Mouse (Mus musculus) thymus, postnatal 0 days (tissue): Measurements from ENCODE around the gene Emp2. TPM values are rescaled to one million over a fixed set of nuclear protein-coding genes. Genes with fewer than 3 reads are reported as not detected.
"Not testable (repeated sequence)": the region's sequence is repeated elsewhere in the genome, so short reads cannot be mapped to it uniquely, and the experiment has no call there.

ENCODE experiments used
- DNase-seq: peaks from one replicate; pipeline ENCODE4 v3.0.0-alpha.2; 2015; ENCODE audit warnings: low spot score
- polyA plus RNA-seq: library from polyadenylated mRNA; unstranded; fragments of >200 nt; fragmentation: Nextera tagmentation; extraction: Ambion mirVana; gene quantifications from 2 replicates; pipeline ENCODE4 v1.2.1, GENCODE M21; 2015

The Emp2 gene
- polyA plus RNA-seq, 1 experiment from 2014 or later, result 5.3 TPM

DNA sequence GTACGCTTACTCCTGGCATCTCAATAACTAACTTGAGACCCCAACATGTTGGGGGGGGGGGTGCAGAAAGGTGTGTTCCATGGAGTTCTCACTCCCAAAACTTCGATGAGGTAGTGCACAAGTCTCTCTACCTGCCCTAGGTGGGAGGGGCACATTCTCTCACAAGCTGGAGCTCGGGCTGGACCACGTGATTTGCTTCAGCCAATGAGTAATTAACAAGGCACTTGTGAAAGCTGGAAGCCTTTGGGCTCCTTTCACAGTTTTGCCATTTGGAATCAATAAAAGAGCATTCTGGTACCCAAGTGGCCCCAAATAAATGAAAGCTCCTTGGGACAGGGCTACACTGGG is 3.4 kb upstream of the Emp2 start:
- no peak for DNase-seq

DNA sequence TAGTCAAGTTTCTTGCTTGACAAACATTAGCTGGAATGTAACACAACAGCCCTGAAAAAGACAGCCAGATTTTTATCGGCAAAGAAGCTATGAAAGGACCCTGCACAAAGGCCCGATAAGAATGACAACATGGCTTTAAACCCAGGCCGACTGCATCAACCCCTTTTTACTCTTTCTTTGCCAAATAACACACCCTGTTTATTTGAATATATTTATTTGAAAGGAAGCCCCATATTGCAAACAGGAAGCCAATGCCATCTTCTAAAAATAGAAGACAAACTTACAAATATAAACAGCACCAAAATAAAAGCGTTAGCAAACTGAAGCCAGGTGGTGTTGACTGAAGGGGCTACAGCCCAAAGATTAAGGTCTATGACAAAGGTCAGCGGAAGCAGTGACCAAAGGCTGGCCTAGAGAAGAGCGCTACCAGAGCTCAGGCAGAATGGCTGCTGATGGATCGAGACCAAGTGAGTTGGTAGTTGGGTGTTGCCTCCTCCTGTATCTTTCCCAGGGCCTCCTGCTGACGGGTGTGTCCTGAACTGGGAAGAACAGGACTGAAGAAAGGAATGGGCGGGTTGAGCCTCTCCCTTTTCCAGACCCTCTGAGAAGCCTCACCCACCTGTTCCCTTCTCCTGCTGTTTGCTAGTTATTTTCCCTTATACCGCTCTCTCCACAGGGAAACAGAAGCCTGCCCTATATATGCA is 2.9 kb upstream of the Emp2 start:
- DNase-seq, result no peak

DNA sequence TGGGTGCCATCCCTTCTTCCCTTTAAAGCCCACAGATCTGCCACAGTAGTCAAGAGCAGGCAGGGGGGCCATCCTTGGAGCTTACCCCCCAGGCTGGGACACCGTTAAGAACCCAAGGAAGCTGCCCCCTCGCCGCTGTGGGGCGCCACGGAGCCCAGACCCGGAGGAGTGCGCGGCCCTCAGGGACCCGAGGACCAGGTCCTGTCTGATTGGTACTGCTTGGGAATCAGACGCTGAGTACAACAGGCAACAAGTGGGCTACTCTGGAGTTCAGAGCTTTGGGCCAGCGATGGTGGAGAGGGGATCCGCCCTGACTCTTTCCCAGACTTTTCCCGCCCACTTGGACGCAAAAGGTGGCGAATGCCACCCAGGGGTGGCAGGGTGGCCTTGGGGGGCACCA is 542 bp downstream of the Emp2 start:
- no peak for DNase-seq

DNA sequence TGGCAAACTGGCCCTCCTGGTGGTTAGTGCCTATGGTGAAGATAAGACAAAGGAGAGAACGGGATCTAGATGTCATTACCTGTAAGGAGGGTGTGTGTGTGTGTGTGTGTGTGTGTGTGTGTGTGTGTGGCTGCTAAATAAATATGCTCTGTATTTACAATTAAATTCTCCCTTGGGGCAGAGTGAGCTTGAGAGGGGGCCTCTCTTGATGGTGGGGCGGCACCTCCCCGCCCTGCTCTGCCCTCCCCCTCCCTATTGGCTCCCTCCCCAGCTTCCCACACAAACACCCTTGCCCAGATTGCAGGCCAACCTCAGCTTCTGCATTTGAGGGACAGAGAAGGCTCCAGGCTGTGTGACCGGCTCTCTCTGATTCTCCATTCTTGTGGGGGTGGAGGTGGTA is 1.8 kb downstream of the Emp2 start:
- no peak for DNase-seq

DNA sequence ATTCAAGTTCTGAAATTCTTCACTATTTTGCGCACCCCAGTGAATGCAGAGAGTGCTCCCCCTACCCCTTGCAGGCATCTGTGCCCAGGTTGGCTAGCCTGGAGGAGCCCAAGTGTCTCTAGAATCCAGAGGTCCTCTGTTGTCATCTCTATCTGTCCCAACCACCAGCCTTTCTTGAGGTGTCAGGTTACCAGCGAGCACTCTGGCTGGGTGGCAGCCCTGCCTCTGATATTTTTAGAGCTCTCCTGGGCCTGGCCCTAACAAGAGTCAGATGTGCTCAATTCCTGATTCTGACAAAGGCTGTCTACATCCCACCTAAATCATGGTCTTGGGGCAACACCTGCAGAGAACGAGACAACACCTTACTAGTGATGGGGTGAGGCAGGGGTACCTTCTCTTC is 2.7 kb downstream of the Emp2 start:
- DNase-seq, result no peak

DNA sequence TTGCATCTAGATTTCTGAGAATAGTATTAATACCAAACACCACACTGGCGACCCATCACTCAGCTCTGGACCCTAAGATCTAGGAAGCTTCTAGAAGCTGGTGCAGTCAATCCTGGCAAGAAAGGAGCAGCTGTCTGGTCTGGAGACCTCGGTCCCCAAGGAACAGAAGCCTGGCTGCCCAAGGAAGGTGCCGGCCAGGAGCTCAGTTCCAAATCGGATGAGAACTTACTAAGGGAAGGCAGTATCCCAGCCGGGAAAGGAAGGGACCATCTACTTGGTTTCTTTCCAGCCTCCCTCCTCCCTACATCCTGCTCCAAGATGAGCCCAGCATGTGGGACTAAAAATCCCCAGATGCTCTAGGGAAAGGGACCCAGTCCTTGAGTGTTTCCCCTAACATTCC is 3.3 kb downstream of the Emp2 start:
- DNase-seq, result no peak

DNA sequence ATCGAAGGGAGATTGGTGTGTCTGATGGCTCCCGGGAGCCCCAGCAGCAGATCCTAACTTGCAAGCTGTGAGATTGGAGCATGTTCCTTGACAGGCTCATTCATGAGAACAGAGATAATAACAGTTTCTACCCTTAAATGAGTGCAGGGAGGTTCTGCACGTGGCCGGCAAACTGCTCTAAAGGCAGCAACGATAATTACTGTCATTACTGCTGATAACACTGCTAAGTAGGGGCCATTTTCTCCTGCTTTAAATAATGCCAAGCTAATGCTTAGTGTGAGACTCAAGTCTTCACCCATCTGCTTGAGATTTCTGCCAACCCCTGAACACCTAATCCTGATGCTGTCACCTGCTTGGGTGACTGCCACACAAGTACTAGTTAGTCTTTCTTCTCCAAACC is 6.4 kb downstream of the Emp2 start:
- no peak for DNase-seq

DNA sequence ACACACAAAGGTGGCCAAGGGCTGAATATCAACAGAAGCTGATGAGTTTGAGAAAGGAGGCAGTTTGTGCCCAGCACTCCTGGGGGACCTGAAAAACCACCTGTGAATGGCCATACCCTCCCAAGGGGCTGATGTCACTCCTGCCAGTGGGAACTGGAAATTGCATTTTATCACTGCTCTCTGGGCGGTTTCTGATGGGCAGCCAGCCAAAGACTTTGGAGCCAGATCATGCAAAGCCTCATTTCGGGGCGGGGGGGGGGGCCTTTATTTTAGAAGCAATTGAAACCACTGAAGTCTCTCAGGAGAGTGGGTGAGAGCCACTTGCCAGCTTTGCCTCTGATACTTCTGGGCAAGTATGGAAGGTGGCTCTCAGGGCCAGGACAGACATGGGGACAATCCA is 7.7 kb downstream of the Emp2 start:
- DNase-seq, result no peak

DNA sequence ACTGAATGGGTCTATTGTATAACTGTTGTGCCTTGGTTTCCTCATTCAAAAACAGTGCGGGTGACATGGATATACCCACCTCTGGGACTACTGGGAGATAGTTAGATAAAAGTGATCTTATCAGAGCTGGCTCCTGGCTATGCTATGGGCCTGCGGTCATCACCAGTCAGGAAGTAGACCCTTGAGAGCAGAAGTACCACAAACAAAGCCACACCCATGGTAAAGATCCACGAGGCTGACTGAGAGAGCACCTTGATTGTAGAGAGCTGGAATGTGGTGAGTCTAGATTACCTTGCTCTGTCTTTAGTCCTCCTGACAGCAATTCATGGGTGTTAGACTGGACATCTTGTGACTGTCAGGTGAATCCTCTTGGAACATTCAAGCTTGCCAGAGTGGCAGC is 12.4 kb downstream of the Emp2 start:
- no peak for DNase-seq

DNA sequence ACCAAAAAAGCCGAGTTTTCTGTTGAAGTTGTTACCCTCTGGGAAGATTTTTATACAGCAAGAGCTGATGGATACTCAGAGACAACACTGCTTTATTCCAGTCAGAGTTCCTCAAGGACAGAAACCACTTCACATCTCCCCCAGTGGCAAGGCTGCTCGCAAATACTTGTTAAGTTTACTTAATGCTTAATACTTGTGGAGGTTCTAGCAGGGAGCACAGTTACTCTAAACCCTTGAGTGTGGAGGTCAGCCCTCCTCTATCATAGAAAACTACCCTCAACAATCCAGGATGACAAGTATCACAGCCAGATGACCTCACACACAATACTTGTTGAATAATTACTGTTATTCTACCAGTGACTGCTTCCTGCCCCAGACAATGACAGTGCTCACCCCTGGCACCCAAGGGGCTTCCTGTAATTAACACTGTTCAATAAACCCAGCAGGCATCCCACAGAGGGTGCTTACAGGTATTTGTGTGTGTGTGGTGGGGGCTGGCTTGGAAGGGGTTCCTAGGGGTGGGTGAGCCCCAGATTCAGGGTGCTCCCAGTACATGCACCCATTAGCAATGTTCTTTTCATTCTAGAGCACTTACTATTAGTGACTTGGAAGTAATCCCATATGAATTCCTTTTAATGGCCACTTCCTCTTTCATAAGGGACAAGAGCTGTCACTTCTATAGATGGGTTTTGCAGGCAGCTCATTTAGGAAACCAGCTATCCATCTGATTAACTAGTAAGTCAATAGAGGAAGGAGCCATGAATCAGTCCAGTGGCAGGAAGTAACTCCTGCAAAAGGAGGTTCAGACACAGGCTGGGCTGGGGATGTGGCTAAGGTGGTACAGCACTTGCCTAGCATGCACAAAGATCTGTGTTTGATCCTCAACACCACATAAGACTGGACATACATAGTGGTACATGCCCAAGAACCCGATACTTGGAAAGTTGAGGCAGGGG is 13.3 kb downstream of the Emp2 start:
- DNase-seq, result no peak

DNA sequence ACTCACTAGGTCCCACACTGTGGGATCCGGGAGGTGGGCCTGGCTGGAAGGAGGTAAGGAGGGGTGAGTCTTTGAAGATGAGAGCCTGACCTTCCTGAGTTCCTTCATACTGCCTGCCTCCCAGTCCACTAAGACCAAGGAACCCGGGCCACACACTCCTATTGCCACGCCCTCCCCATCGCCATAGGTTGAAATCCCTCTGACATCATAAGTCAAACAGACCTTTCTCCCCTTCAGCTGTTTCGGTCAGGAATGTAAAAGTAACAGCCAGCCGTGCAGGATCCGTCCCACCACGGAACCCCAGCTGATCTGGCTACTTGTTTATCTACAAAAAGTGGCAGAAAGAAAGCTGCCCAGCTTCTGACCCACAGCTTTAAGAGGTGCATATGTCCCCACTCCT is 14.1 kb downstream of the Emp2 start:
- no peak for DNase-seq

DNA sequence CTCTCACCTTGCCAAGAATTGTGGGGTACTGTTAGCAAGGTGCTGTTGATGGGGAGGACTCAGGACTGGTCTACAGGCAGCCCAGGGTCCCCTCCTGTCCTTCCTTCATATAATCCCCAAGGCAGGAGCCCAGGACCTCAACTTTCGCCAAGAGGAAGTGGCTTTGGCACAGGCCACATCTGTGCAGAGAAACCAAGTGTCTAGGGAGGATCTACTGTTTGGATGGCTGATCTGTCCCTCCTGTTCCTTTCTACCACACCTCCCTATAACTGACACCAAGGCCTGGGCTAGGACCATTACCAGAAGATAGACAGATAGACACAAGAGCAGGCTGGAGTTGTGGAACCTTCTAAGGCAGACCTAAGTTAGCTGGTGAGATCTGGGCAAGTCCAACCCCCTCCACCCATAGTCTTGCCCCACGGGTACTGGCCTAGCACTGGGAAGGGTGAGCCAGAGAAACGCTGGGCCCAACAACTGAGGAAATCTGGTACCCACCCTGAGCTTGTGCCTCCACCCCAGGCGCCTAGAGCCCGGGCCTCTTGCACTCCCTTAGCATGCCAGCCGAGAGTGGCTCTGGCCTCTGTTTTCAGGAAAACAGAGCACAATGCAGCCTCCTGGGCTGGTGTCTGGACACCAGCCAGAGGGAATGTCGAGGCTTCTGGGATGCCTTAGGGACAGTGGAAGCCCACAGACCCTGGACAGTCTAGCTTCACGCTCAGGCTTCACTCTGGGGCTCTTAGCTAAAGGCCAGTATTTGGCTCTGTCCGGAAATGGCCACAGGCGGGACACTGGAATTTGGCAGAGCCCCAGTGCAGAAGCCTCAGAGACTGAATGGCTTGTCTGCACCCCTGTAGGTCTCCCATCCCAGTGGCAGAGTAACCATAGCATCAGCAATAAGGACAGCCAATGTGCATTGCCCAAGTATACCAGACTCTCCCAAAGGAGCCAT is 15.8 kb downstream of the Emp2 start:
- no peak for DNase-seq

DNA sequence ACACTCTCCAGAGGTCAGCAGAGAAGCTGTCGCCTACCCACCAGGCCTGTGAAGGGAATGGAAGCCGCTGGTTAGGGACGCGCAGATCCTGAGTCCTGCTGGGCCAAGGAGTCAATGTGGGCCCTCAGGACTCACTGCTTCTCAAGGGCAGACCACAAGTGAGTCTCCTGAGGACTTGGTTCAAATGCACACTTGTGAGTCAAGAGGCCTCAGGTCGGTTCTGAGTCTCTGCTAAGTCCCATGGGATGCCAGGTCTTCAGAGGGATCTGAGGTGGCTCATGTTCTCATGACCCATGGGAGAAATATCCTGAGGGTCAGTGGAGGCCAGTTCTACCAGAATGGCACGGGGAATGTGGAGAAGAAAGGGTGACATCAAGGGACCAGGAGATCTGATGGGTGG is 25.7 kb downstream of the Emp2 start:
- DNase-seq, result no peak

DNA sequence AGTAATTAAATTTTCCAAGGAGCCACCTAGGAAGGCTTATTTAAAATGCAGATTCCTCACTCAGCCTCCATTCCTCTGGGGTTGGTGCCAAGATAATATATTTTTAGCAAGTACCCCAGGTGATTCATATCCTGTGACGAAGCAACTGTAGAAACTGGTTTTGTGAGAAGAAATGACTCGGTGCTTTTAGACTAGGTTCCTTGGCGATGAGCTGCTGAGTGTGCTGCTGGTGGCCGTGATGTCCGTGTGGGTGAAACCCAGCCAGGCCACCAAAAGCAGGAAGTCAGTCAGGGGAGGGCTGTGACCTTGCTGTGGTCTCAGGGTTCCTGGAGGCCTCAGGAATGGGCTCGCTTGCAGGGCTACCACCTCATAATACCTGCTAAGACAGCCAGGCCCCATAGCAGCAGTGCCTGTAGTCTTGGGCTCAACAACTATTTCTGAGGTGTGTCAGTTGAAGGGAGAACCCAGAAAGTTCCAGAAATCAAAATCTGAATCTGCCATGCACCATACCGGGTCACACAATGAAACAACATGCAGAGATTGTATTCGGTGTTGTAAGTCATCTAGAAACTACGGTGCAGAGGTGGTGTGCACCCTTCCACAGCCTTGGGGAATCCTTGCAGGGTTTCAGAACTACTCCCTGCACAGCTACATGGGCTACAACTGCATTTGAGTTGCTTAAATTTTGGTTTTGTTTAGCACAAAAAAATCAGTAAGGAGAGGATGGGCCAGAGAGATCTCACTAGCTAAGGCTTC is 27.1 kb downstream of the Emp2 start:
- DNase-seq, result peak; percentile 23

DNA sequence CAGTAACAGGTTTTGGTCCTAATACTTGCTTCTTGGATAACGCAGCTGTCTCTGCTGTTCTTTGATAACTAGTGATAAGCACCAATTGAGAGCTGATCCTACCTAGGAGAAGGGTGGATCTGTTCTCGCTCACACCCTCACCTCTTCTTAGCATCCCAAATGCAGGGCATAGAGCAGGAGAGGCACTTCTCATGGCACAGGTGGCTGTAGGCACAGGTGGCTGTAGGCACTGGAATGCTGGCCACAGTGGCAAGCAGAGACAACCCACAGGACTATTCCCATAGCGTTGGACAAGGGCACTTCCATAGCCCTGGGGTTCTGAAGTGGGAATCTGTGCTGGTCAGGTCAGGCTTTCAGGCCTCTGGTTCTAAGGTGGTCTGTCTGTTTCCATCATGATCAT is 31.9 kb downstream of the Emp2 start:
- no peak for DNase-seq

DNA sequence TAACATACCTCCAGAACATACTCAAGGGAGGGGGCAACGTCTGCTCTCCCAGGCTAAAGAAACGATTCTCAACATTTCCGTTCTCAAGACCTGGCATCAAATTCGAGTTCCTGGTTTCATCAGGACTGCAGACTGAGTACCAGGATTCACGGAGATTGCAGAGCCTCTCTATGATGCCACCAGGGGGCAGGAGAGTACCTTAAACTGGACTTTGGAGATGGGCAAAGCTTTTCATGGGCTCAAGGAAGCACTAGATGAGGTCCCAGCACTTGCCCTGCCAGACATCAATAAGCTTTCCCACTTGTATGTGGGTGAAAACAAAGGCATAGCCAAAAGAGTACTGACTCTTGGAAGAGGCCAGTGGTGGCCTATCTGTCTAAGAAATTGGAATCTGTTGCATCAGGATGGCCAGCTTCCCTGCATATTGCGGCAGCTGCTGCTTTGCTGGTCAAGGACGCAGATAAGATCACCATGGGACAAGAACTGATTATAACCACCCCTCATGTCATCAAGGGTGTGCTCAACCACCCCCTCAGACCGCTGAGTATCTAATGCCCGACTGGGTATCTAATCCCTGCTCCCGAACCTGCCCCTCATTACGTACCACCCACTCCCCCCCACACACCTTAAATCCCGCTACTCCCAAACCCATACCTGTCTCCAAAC is 33.3 kb downstream of the Emp2 start:
- peak; percentile 71 for DNase-seq

DNA sequence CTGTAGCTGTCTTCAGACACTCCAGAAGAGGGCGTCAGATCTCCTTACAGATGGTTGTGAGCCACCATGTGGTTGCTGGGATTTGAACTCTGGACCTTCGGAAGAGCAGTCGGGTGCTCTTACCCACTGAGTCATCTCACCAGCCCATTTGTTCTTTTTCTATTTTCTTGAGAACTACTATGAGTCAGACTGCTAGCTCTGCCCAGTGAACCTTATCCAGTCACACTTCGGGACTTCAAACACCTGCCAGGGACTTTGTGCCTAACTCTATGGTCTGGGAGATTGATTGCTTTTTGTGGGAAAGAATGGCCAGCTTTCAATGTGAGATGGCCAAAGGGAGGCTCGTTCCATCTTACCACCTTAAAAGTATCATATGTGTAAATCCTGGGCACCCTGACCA is 37.0 kb downstream of the Emp2 start:
- not testable (repeated sequence) for DNase-seq

DNA sequence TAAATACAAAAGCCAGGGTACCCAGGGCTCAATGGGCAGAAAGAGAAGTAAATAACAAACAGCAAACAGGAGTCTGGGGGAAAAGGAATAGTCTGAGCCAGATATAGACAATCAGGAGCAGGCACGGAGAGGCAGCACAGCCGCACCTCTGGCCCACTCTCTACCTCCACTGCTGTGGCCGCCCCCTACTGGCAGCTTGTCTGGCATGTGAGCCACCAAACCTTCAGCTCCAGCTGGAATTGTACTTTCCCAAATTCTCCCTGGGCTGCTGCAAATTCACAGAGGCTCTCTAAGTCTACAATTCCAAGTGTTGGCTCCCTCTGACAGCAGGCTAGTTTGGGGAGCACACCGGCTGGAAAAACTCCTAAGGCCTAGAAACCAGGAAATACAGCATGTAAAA is 39.3 kb downstream of the Emp2 start:
- no peak for DNase-seq

DNA sequence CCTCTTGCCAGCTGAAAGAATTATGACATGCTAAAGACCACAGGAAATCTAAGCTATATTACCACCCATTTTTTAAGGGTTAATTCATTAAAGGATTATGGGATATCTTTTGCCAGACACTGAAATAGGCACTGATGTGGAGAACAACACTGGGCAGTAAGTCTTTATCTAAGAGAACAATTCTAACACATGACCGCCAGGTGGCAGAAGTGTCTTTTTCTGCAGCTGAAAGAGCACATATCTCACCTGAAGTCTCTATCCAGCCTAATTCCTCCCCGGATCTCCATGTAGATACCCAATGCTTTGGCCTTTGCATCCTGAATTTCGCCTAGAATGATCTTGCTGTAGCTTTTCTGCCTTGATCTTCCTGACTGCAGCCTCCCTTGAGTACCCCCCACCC is 41.5 kb downstream of the Emp2 start:
- DNase-seq, result peak; percentile 61

DNA sequence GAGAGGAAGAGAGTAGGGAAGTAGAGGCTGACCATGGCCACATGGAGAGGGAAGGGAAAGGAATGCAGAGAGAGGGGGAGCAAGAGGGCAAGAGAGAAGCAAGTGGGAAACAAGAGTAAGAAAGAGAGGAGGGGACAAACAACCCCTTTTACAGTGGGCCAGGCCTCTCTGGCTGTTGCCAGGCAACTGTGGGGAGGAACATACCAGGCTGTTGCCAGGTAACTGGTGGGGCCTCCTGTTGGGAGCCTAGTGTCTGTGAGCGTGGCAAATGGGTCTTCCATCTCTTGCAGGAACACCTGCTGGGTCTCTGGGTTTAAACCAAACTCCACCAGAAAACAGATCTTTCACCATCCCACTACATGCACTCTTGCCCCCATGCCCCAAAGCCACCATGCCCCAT is 59.8 kb downstream of the Emp2 start:
- DNase-seq, result no peak
